Mouse (Mus musculus) layer of hippocampus, postnatal 14 days (tissue): ENCODE results near the gene Cacna2d1. TPM values are rescaled to one million over a fixed set of nuclear protein-coding genes. Genes with fewer than 3 reads are reported as not detected.

ENCODE experiments used
- DNase-seq, 2 experiments: peaks; one replicate each; pipeline ENCODE4 v3.0.0; 2021 to 2022; ENCODE audit warnings: low spot score in 2 of 2, mixed read lengths in 1 of 2
- total RNA-seq, 2 experiments: library from RNA; stranded (reverse); gene quantifications; 2 replicates each; pipeline ENCODE4 v1.2.3; 2021

Cacna2d1 gene
- total RNA-seq, 2 experiments from 2014 or later: 134 to 141 TPM

DNA sequence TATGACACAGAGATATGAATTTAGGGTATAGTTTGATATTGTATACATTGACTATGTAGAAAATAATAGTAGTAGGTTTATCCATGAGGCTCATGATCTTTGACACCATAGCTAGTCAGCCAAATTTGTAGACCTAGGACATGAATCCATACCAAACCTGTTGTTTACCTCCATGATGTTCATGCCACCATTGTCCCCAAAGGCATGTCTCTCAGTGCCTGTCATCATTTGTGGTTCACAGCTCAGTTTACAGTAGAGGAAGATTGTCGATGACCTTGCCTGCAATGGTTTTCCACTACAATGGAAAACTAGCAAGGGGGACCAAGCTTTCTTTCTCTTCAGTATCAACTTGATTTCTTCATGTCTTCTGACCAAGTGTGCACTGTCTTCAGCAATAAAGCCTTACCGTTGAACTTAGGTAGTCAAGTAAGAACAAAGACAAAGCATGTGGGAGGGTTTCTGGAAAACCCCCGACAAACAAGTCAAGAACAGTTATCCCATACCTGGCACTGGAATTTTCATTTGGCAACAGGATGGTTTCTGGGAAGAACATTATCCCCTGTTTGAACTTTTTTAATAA lies 441.9 kb downstream of the Cacna2d1 start:
- no peak for DNase-seq

DNA sequence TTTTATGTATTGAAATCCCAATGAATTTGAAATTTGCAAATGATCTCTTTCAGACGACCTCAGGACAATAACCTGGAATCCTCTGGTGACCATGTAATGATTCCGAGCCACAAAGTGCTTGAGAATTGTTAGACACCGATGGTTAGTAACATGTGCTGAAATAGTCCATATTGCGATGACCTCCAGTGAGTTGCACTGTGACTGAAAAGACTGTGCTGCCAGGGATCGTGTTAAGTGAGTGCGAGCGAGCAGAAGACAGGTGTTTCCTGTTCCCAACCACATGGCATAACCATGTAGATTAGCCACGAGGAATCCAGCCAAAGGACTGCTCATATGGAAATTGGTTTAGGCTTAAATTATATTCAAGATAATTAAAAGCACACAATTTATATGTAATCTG lies 475.5 kb downstream of the Cacna2d1 start:
- DNase-seq: no peak

DNA sequence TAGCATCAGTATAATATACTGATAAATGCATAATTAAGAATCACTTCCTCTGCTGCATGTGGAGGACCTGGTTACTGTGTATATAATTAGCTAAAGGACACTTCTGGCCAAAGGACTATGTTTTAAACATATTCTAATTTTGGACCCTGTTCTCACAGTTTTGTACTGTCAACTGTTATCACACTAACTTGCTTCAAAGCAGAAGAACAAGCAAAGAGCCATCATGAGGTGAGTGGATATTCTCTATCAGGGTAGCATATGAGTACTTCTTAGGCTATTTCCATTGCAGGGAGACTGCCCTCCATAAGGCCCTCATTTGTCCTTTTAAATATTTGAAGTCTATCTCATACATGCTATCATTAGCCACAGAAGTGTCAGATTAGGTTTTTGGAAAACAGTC lies 480.2 kb downstream of the Cacna2d1 start:
- no peak for DNase-seq

DNA sequence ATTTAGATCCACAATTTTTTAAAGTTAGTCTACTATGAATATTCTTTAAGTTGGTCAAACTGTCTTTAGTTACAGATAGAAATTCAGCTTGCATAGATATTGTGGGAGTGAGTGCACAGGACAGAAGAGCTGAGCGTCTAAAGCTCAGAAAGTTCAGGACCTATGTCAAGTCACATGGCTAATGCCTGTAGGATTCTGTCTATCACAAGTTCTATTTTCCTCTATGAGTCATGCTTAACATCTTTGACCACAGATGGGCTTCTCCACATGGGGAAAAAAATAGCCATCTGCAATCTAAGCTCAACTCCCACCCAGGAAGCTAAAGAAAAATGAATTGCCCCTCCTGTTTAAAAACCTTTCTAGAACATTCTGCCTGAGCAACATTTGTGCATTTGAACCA lies 483.5 kb downstream of the Cacna2d1 start:
- DNase-seq: peak in 1 of 2 experiments; percentile 39

DNA sequence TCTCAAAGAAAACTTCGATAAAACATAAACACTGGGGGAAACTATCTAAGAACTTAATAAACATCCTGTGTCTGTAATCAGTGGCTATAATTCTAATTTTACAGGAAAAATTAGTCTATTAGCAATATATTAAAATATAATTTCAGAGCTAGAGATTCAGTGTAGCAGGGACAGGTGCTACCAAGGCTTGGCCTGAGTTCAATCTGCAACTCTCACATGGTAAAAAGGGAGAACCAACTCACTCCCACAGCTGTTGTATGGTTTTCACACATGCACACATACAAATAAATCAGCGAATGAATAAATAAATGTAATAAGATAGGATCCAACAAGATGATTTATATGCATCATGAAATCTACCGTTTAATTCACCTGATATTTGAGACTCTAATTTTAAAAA lies 484.0 kb downstream of the Cacna2d1 start:
- DNase-seq: no peak

Other genes with a start within 250 kb of the Cacna2d1 start
- gene Speer4c, start 220.4 kb upstream of the Cacna2d1 start, total RNA-seq: not detected